Mouse (Mus musculus) thymus, postnatal 14 days (tissue): ENCODE results near the gene 2010111I01Rik.
"Not testable (repeated sequence)": the region's sequence is repeated elsewhere in the genome, so short reads cannot be mapped to it uniquely, and the experiment has no call there.

ENCODE experiments used
- DNase-seq: peaks from one replicate; pipeline ENCODE4 v3.0.0; 2021

The 2010111I01Rik gene

GRCm38 (mm10) chr13:62964640-62965311 lies at the start of gene 2010111I01Rik:
TSS of gene 2010111I01Rik (plus strand) at chr13:62964893.
- DNase-seq = peak; percentile 99

GRCm38 (mm10) chr13:62916675-62917074 lies 48.0 kb upstream of the 2010111I01Rik start:
- no peak for DNase-seq

GRCm38 (mm10) chr13:62917416-62918110 lies 47.1 kb upstream of the 2010111I01Rik start:
- DNase-seq = no peak

- peak; percentile 80 for DNase-seq
Observed at GRCm38 (mm10) chr13:62919647-62920341, 44.9 kb upstream of the 2010111I01Rik start.

GRCm38 (mm10) chr13:62922645-62923044 lies 42.0 kb upstream of the 2010111I01Rik start:
- DNase-seq = no peak

- DNase-seq = no peak
Observed at GRCm38 (mm10) chr13:62923182-62923581, 41.5 kb upstream of the 2010111I01Rik start.

- peak; percentile 48 for DNase-seq
Observed at GRCm38 (mm10) chr13:62926479-62926878, 38.2 kb upstream of the 2010111I01Rik start.

GRCm38 (mm10) chr13:62927470-62927869 lies 37.2 kb upstream of the 2010111I01Rik start:
- no peak for DNase-seq

GRCm38 (mm10) chr13:62929144-62929543 lies 35.5 kb upstream of the 2010111I01Rik start:
- not testable (repeated sequence) for DNase-seq

- DNase-seq = no peak
Observed at GRCm38 (mm10) chr13:62929766-62930389, 34.8 kb upstream of the 2010111I01Rik start.

- no peak for DNase-seq
Observed at GRCm38 (mm10) chr13:62932452-62932851, 32.2 kb upstream of the 2010111I01Rik start.

- DNase-seq = no peak
Observed at GRCm38 (mm10) chr13:62939371-62939770, 25.3 kb upstream of the 2010111I01Rik start.

- DNase-seq = no peak
Observed at GRCm38 (mm10) chr13:62939797-62940196, 24.9 kb upstream of the 2010111I01Rik start.

GRCm38 (mm10) chr13:62940721-62941120 lies 24.0 kb upstream of the 2010111I01Rik start:
- DNase-seq = no peak

GRCm38 (mm10) chr13:62941341-62942005 lies 23.2 kb upstream of the 2010111I01Rik start:
- DNase-seq = no peak

- no peak for DNase-seq
Observed at GRCm38 (mm10) chr13:62943274-62943830, 21.3 kb upstream of the 2010111I01Rik start.

GRCm38 (mm10) chr13:62944109-62944508 lies 20.6 kb upstream of the 2010111I01Rik start:
- DNase-seq = no peak

- no peak for DNase-seq
Observed at GRCm38 (mm10) chr13:62949560-62950188, 15.0 kb upstream of the 2010111I01Rik start.

- no peak for DNase-seq
Observed at GRCm38 (mm10) chr13:62951606-62952005, 13.1 kb upstream of the 2010111I01Rik start.

- DNase-seq = no peak
Observed at GRCm38 (mm10) chr13:62952047-62952446, 12.6 kb upstream of the 2010111I01Rik start.

- DNase-seq = no peak
Observed at GRCm38 (mm10) chr13:62952624-62953023, 12.1 kb upstream of the 2010111I01Rik start.

GRCm38 (mm10) chr13:62955997-62956396 lies 8.7 kb upstream of the 2010111I01Rik start:
- DNase-seq = no peak
